Mouse (Mus musculus): ENCODE results near the gene Gm26602.

DNA sequence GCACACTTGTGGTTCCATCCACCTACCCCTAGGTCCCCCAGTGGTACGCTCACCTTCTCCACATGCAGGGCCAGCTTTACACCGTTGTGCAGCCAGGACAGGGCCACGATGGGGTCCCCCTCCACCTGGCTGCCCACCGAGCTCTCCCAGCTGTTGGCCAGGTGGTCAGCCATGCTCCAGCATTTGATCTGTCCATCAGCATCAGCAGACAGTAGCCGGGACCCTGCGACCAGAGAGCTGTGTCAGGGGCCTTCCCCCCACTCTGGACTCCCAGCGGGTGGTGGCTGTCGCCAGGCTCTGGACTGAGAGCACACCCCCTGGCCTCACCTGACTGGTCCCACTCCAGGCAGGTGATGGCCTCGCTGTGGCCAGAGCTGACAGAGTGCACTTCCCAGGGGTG is 3.9 kb upstream of the Gm26602 start:
- TF ChIP-seq POLR2A (IDR thresholded peaks at IDR 0.05; ENCODE audit: borderline replicate concordance, insufficient read depth, low read length) (no peak), CTCF (IDR thresholded peaks at IDR 0.05; ENCODE audit: borderline replicate concordance, insufficient read depth, low read depth, low read length) (no peak)

Measured in cerebellum, adult 2 months (tissue).